Mouse (Mus musculus): ENCODE data around the gene Limch1.
A peak's percentile ranks its signal among the peaks of the same experiment; 100 is the strongest.

Limch1 gene

GRCm38 (mm10) chr5:66933134-66933804 is 187.6 kb downstream of the Limch1 start:
- no peak for DNase-seq (ENCODE audit: low spot score)

- DNase-seq (ENCODE audit: low spot score): no peak
Observed at GRCm38 (mm10) chr5:66934585-66934984, 189.0 kb downstream of the Limch1 start.

GRCm38 (mm10) chr5:66937376-66937775 is 191.7 kb downstream of the Limch1 start:
- peak; percentile 45 for DNase-seq (ENCODE audit: low spot score)

GRCm38 (mm10) chr5:66941710-66942450 is 196.3 kb downstream of the Limch1 start:
- DNase-seq (ENCODE audit: low spot score): no peak

- no peak for DNase-seq (ENCODE audit: low spot score)
Observed at GRCm38 (mm10) chr5:66942922-66943321, 197.3 kb downstream of the Limch1 start.

- DNase-seq (ENCODE audit: low spot score): no peak
Observed at GRCm38 (mm10) chr5:66943521-66943920, 197.9 kb downstream of the Limch1 start.

GRCm38 (mm10) chr5:66947958-66948357 is 202.3 kb downstream of the Limch1 start:
- DNase-seq (ENCODE audit: low spot score): peak; percentile 69

- DNase-seq (ENCODE audit: low spot score): no peak
Observed at GRCm38 (mm10) chr5:66949098-66949692, 203.6 kb downstream of the Limch1 start.

- DNase-seq (ENCODE audit: low spot score): no peak
Observed at GRCm38 (mm10) chr5:66953375-66953774, 207.7 kb downstream of the Limch1 start.

GRCm38 (mm10) chr5:66953971-66954644 is 208.5 kb downstream of the Limch1 start:
- DNase-seq (ENCODE audit: low spot score): no peak

- DNase-seq (ENCODE audit: low spot score): no peak
Observed at GRCm38 (mm10) chr5:66955245-66955644, 209.6 kb downstream of the Limch1 start.

- no peak for DNase-seq (ENCODE audit: low spot score)
Observed at GRCm38 (mm10) chr5:66957656-66958055, 212.0 kb downstream of the Limch1 start.

GRCm38 (mm10) chr5:66958118-66958517 is 212.5 kb downstream of the Limch1 start:
- no peak for DNase-seq (ENCODE audit: low spot score)

GRCm38 (mm10) chr5:66959968-66960367 is 214.3 kb downstream of the Limch1 start:
- no peak for DNase-seq (ENCODE audit: low spot score)

- no peak for DNase-seq (ENCODE audit: low spot score)
Observed at GRCm38 (mm10) chr5:66965442-66965841, 219.8 kb downstream of the Limch1 start.

GRCm38 (mm10) chr5:66967147-66967546 is 221.5 kb downstream of the Limch1 start:
- DNase-seq (ENCODE audit: low spot score): no peak

GRCm38 (mm10) chr5:66967646-66968045 is 222.0 kb downstream of the Limch1 start:
- DNase-seq (ENCODE audit: low spot score): no peak

- peak; percentile 32 for DNase-seq (ENCODE audit: low spot score)
Observed at GRCm38 (mm10) chr5:66968059-66968833, 222.6 kb downstream of the Limch1 start.

- no peak for DNase-seq (ENCODE audit: low spot score)
Observed at GRCm38 (mm10) chr5:66968925-66969711, 223.5 kb downstream of the Limch1 start.

- DNase-seq (ENCODE audit: low spot score): no peak
Observed at GRCm38 (mm10) chr5:66975621-66976020, 230.0 kb downstream of the Limch1 start.

Measured in lung, postnatal 25 days (tissue).